Mouse (Mus musculus): ENCODE data around the gene Acoxl.

The Acoxl gene

GRCm38 (mm10) chr2:128123921-128124683, 285.4 kb downstream of the Acoxl start:
- DNase-seq = peak; percentile 93

GRCm38 (mm10) chr2:128124693-128125092, 286.0 kb downstream of the Acoxl start:
- peak; percentile 88 for DNase-seq

- DNase-seq = peak; percentile 100
These were observed 287.2 kb downstream of the Acoxl start, which contains the start of gene Bcl2l11 for GRCm38 (mm10) chr2:128125635-128126470. TSS of gene Bcl2l11 (plus strand) at chr2:128126038.

- DNase-seq = no peak
These were observed 287.9 kb downstream of the Acoxl start for GRCm38 (mm10) chr2:128126591-128127051.

GRCm38 (mm10) chr2:128127121-128127671, 288.5 kb downstream of the Acoxl start:
- DNase-seq = peak; percentile 100

GRCm38 (mm10) chr2:128127691-128128292, 289.1 kb downstream of the Acoxl start:
- DNase-seq = peak; percentile 98

- no peak for DNase-seq
These were observed 289.9 kb downstream of the Acoxl start for GRCm38 (mm10) chr2:128128532-128128931.

- DNase-seq = peak; percentile 85
These were observed 292.8 kb downstream of the Acoxl start for GRCm38 (mm10) chr2:128131503-128131902.

- peak; percentile 83 for DNase-seq
These were observed 294.0 kb downstream of the Acoxl start for GRCm38 (mm10) chr2:128132635-128133034.

- DNase-seq = no peak
These were observed 295.2 kb downstream of the Acoxl start for GRCm38 (mm10) chr2:128133865-128134264.

- DNase-seq = no peak
These were observed 295.8 kb downstream of the Acoxl start for GRCm38 (mm10) chr2:128134474-128134873.

- no peak for DNase-seq
These were observed 296.3 kb downstream of the Acoxl start for GRCm38 (mm10) chr2:128134948-128135347.

- peak; percentile 94 for DNase-seq
These were observed 298.2 kb downstream of the Acoxl start for GRCm38 (mm10) chr2:128136769-128137433.

- DNase-seq = peak; percentile 97
These were observed 299.0 kb downstream of the Acoxl start for GRCm38 (mm10) chr2:128137480-128138276.

GRCm38 (mm10) chr2:128138924-128139323, 300.2 kb downstream of the Acoxl start:
- DNase-seq = no peak

- DNase-seq = peak; percentile 95
These were observed 301.1 kb downstream of the Acoxl start for GRCm38 (mm10) chr2:128139781-128140180.

GRCm38 (mm10) chr2:128140183-128140582, 301.5 kb downstream of the Acoxl start:
- DNase-seq = no peak

GRCm38 (mm10) chr2:128143992-128144391, 305.3 kb downstream of the Acoxl start:
- DNase-seq = no peak

GRCm38 (mm10) chr2:128145433-128145832, 306.8 kb downstream of the Acoxl start:
- DNase-seq = no peak

- DNase-seq = no peak
These were observed 310.9 kb downstream of the Acoxl start for GRCm38 (mm10) chr2:128149596-128149995.

- DNase-seq = no peak
These were observed 313.5 kb downstream of the Acoxl start for GRCm38 (mm10) chr2:128152211-128152610.

Data from heart, adult 11 months (tissue).